Mouse (Mus musculus): ENCODE results near the gene Gse1.
A peak's percentile ranks its signal among the peaks of the same experiment; 100 is the strongest.

Gene Gse1

GRCm38 (mm10) chr8:120397444-120398411, 169.5 kb downstream of the Gse1 start:
- peak; percentile 60 for DNase-seq (ENCODE audit: extremely low spot score, low spot score)

GRCm38 (mm10) chr8:120399212-120399934, 171.1 kb downstream of the Gse1 start:
- DNase-seq (ENCODE audit: extremely low spot score, low spot score) = no peak

GRCm38 (mm10) chr8:120401216-120401615, 173.0 kb downstream of the Gse1 start:
- no peak for DNase-seq (ENCODE audit: extremely low spot score, low spot score)

- no peak for DNase-seq (ENCODE audit: extremely low spot score, low spot score)
Measured at GRCm38 (mm10) chr8:120401712-120402111, 173.5 kb downstream of the Gse1 start.

GRCm38 (mm10) chr8:120403606-120404269, 175.5 kb downstream of the Gse1 start:
- DNase-seq (ENCODE audit: extremely low spot score, low spot score) = no peak

- peak; percentile 74 for DNase-seq (ENCODE audit: extremely low spot score, low spot score)
Measured at GRCm38 (mm10) chr8:120404609-120405036, 176.4 kb downstream of the Gse1 start.

- DNase-seq (ENCODE audit: extremely low spot score, low spot score) = no peak
Measured at GRCm38 (mm10) chr8:120406008-120406632, 177.9 kb downstream of the Gse1 start.

GRCm38 (mm10) chr8:120407701-120408240, 179.5 kb downstream of the Gse1 start:
- DNase-seq (ENCODE audit: extremely low spot score, low spot score) = peak; percentile 93

GRCm38 (mm10) chr8:120408241-120409215, 180.3 kb downstream of the Gse1 start:
- DNase-seq (ENCODE audit: extremely low spot score, low spot score) = no peak

GRCm38 (mm10) chr8:120409371-120410013, 181.2 kb downstream of the Gse1 start:
- DNase-seq (ENCODE audit: extremely low spot score, low spot score) = peak; percentile 75

- no peak for DNase-seq (ENCODE audit: extremely low spot score, low spot score)
Measured at GRCm38 (mm10) chr8:120411059-120411458, 182.8 kb downstream of the Gse1 start.

- no peak for DNase-seq (ENCODE audit: extremely low spot score, low spot score)
Measured at GRCm38 (mm10) chr8:120411862-120412261, 183.6 kb downstream of the Gse1 start.

GRCm38 (mm10) chr8:120412357-120412756, 184.1 kb downstream of the Gse1 start:
- DNase-seq (ENCODE audit: extremely low spot score, low spot score) = no peak

GRCm38 (mm10) chr8:120412911-120413625, 184.8 kb downstream of the Gse1 start:
- no peak for DNase-seq (ENCODE audit: extremely low spot score, low spot score)

GRCm38 (mm10) chr8:120413626-120413988, 185.4 kb downstream of the Gse1 start:
- no peak for DNase-seq (ENCODE audit: extremely low spot score, low spot score)

GRCm38 (mm10) chr8:120414216-120414615, 186.0 kb downstream of the Gse1 start:
- no peak for DNase-seq (ENCODE audit: extremely low spot score, low spot score)

GRCm38 (mm10) chr8:120415474-120415873, 187.2 kb downstream of the Gse1 start:
- DNase-seq (ENCODE audit: extremely low spot score, low spot score) = no peak

GRCm38 (mm10) chr8:120416173-120416521, 187.9 kb downstream of the Gse1 start:
- no peak for DNase-seq (ENCODE audit: extremely low spot score, low spot score)

All from neural tube, embryonic 10.5 days (tissue).